Mouse (Mus musculus): ENCODE measurements around the gene G430095P16Rik.

The G430095P16Rik gene

DNA sequence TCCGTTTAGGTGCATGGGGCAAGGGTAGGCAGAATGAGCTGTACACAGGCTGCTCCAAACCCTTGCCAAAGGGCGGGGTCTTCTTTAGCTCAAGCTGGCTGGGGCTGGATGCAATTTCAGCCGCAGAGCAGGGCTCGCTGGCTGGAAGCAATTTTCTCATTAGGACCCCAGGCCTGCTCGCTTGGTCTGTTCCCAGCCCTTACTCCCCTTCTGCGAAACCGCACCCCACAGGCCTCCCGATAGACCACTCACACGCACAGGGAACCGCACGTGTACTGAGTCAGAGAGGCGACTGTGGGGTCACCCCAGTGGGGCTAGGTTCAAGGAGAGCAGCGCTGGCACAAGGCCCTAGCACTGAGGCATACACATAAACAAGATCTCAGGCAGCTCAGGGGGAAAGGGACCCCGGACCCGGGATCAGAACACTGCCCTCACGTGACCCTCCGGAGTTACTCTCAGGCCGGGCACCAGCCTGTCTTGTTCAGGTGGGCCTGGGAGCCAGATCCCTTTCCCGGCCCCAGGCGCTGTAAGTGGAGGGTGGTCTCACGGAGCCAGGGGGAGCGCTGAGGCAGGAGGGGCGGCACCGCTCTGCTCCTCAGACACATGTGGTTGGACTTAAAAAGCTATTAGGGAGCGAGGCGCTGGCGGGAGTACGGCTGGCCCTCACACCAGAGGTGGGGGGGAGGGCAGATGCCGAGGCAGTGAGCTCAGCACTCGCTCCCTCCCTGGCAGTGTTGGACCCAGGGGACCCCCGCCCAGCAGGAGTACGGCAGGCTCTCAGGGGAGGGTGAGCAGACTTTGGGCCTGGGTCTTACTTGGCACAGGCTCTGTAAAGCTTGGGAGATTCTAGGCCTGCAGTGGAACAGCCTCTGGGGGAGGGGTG, 19.6 kb downstream of the G430095P16Rik start:
- DNase-seq (ENCODE audit: low spot score in 2 of 2): peak; percentile 52 to 70

DNA sequence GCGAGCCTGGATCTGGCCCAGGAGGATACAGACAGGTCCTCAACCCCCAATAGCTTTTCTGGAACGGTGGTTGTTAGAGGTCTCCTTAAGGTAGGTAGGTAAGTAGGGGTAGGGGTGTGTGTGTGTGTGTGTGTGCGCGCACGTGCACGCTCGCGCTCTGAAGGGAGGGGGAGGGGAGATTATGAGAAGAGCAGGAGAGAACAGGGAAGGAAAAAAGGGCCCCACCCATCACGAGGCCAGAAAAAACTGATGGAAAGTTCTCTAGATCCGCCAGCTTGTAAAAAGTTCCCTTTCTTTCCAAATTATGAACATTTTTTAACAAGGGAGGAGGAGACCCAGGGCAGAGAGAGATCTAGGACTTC, 20.2 kb downstream of the G430095P16Rik start:
- peak in 1 of 2 experiments; percentile 37 for DNase-seq (ENCODE audit: low spot score in 2 of 2)

DNA sequence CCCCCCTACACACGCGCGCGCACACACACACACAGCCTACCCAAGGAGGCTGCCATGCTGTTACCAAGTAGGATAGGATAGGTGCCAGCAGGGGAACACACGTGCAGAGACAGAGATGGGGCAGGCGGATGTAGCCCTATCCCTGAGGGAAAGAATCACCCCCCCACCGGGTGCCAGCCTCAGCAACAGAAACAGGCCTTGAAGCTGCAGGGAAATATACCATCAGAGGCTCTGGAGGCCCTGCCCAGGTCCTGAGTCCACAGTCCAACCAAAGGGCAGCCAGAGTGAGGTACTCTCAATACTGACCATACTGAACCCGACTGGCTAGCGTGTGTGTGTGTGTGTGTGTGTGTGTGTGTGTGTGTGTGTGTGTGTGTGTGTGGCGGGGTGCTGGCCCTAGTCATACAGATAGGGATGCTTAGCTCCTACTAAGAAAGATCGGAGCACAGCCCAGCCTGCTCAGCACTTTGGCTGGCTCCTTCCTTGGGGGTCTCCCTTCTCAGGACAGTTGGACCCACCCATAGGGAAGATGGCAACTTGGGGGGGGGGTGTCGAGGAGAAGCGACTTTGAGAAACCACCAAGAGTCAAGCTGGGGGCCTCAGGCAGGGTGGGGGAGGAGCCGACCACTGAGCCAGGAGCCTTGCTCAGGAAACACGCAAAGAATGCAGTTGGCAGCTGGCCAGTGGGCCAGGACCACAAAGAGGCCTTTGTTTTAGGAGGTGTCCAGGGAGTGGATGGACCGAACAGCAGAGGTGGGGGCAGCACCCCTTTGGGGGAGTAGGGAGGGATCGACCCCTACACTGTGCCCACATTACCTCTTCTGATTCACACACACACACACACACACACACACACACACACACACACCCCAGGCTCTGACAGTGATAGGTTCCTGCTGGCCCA, 21.0 kb downstream of the G430095P16Rik start:
- peak in 1 of 2 experiments; percentile 53 for DNase-seq (ENCODE audit: low spot score in 2 of 2)

DNA sequence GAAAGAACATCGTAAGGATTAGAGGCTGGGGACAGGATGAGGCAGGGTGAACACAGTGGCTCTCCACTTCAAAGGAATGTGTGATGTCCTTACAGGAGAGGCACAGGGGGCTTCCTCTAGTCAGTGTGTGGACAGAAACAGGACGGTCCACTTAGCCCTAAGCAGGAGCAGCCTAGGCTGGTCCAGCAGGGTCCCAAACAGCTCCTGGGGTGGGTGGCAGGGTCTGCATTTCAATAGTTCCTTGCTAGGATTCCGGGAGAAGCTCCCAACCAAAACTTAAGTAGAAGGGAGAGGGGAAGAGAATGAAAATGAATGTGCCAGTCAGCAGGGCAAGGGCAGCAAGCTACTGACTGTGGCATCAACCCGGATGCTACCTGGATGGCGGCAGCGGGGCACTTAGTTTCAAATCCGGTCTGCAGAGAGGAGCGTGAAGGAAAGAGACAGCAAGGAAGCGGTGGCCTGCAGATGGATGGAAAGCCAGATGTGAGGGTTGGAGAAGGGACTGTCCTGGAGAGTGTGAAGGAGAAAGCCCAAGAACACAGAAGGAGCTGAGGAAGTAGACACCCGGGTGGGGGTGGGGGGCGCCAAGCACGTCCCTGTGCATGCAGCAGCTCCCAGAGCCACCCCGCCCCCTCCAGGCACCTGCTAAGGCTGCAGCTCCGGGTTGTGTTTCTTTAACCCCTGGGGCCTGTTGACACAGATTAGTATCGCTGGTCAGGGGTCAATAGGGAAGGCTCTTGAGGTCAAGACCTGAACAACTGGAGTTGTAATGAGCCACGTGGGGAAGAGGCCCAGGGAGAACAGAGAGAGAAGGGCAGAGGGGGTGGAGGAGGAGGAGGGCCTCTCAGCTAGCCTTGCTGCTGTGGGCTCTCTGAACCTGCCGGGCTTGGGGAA, 22.5 kb downstream of the G430095P16Rik start:
- no peak for DNase-seq (ENCODE audit: low spot score in 2 of 2)

DNA sequence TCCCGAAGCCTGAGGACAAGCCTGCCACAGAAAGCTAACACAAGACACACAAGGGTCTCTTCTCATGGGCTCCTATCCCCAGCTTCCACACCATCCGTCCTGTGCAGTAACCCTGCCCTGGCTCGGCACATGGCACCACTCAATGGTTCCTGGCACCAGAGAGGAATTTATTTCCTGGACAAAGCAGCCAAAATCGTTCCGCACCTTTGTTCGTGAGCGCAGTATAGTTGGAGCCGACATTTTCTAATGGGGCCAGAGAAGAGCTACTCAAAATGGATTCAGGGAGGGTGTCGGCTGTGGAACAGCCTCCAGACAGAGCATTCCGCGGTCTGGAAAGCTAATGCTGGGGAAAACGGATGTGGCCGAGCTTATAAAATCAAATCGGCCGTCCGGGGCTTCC, 26.7 kb downstream of the G430095P16Rik start:
- DNase-seq (ENCODE audit: low spot score in 2 of 2): no peak

DNA sequence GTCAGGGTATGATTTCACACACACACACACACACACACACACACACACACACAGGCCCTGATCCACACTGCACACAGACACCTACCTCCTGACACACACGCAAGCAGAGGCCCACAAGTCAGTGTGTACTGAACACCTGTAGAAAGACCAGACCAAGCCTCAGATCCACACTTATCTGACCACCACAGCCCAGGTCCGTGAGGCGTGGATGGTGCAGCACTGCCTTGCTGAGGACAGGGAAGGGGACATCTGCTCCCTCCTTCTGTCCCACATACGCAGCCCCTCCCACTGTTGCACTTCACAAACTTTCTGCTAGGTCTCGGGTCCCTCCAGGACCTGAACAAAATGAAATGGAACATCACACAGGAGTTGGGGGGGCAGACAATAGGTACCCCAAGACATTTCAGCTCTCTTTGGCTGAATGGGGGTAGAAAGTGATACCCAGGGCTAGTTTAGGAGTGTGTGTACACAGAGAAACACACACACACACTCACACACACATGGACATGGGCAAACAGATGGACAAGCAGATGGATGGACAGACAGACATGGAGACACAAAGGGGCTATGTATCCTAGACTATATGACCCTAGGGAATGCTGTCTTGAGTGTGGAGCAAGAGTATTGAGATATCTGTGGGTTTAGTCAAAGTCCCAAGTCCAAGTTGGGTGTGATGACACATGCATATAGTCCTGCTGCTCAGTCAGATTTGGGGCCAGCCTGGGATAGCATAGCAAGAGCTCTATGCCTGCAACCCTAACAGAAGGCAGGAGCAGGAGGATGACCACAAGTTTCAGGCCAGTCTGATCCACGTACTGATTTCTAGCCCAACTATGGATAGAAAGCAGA, 30.2 kb downstream of the G430095P16Rik start:
- no peak for DNase-seq (ENCODE audit: low spot score in 2 of 2)

DNA sequence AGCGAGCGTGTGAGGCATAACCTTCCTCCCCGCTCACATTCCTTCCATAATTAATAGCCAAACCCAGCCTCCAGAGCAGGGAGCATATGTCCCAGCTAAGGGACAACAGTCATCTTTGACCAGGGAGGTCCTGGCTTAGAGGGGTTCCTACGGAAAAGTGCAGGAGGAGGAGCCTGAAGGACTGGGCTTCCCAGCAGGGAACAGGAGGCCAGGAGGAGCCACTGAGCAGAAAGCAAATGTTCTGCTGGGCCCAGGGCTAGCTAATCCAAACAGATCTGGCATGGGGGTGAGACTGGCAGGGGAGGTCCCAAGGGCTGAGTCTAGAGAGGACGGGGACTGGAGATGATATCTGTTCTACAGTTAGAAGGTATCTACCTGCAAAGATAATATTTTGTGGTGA, 34.7 kb downstream of the G430095P16Rik start:
- DNase-seq (ENCODE audit: low spot score in 2 of 2): no peak

DNA sequence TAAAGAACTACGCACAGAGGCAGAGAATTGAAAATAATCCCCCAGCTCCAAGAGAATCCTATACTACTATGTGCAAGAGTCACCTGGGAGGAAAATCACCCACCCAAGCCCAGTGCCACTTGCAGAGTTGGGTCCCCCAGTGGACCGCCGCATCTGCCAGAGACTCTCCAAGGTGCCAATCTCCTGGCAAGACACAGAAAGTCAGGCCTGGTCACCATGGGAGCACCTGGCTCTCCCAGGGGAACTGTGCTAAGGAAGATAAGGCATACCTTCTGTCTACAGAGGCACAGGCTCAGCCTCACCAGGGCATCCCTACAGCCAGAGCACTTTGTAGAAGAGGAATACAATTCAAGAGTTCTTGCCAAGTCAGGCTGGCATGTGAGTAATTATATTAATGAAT, 35.5 kb downstream of the G430095P16Rik start:
- DNase-seq (ENCODE audit: low spot score in 2 of 2): no peak

DNA sequence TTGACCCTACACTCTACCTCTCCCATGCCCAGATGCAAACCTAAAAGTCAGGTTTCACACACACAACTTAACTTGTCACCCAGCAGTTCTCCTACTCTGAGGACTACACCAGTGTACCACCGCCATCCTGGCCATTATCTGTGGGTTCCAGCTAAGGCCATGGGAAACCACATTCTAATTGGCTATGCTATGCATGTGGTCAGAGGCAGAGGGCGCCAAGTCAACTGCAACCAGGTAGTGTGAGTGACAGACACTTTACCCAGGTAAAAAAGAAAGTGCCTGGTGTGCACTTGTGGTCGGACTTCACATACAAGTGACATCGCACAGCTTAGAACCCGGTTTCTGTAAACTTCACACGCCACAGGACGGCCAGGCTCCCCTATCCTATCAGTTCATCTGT, 36.3 kb downstream of the G430095P16Rik start:
- DNase-seq (ENCODE audit: low spot score in 2 of 2): peak in 1 of 2 experiments; percentile 54

DNA sequence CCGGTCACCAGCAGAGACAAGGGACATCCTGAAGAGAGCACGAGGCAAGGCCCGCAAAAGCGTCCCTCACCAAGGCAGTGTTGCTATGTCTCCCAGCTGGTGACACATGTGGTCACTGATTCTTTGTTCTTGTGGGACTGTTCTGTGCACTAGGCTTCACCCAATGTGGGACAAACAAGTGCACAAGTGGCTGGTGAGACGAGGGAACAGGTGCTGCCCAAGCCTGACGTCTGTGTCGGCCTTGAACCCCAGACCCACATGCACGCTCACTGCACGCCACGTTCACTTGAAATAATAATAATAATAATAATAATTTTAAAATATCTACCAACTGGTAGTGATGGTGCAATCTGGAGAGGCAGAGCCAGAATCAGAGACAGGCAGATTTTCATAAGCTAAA, 36.9 kb downstream of the G430095P16Rik start:
- DNase-seq (ENCODE audit: low spot score in 2 of 2): no peak

DNA sequence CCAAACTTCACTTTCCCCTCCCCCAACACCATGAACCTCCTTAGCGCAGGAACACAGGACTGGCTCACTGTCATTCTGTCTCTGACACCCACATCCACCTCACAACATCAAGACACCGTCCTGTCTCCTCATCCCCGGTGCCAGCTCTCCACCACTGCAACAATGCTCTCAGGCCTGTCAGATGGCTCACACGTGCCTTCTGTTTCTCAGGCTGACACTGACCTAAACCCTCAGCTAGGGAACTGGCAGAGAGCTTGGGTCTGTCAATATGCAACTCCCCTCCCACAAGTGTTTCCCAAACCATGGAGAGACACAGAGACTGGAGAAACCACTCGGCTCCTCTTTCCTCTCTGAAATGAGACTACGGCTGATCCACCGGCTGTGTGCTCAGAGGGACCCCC, 37.6 kb downstream of the G430095P16Rik start:
- DNase-seq (ENCODE audit: low spot score in 2 of 2): no peak

DNA sequence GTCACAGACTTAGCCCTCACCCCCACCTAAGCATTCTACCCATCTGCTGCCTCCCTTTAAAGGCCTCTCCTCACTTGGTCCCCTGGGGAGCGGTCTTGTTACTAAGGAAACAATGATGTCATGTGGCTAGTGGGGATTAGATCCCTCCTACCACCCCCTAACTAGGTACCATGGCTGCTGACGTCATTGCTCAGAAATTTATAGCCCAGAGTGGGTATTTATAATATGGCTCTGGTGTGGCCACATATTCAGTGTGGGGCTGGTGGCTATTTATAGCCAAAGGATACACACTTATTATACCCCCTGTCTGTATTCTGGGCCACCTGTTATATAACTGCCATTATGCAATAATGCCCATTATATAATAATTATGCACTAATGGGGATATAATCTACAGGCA, 38.1 kb downstream of the G430095P16Rik start:
- DNase-seq (ENCODE audit: low spot score in 2 of 2): no peak

DNA sequence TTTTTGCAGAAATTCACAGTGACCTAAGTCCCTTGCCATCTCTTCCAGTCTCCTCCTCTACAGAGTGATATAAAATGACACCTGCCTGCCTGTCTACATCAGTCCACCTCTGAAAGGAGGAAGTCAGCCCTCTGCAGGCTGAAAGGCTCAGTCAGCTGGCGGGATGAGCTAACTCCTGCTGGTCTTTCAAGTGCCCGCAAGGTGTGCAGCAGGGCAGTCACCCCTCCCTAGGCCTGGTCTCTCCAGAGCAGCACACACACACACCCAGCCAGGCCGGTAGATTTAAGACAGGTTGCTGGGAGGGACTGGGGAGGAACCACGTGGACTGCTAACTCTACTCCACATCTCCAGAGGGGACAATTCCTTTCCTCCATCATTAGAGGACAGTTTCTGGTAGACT, 41.3 kb downstream of the G430095P16Rik start:
- DNase-seq (ENCODE audit: low spot score in 2 of 2): no peak

DNA sequence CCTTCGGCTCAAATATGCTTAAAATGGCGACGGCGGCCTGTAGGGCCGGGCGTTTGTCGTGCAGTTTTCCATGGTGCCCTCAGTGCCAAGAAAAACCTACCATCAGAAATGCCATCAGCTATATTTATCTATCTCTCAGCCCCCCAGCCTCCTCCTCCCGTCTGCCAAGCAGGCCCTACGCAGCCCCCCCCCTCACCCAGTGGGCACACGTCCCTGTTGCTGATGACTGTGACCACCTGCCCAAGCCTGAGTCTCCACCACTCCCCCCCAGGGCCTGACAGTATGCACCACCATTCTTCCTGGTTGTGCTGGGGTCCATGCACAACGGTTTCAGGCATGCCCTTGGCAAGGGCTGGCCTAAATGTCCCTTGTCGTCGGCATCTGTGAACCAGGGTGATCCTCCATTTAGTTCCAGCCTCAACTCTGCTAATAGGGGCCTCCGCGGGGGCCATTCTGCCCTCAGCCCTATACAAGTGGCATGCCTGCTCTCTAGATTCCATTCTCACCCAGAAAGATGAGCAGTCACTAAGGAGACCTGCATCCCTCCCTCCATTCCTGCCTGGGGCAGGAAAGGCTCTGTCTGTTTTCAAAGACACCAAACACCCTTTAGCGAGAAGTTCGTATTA, 42.2 kb downstream of the G430095P16Rik start:
- no peak for DNase-seq (ENCODE audit: low spot score in 2 of 2)

DNA sequence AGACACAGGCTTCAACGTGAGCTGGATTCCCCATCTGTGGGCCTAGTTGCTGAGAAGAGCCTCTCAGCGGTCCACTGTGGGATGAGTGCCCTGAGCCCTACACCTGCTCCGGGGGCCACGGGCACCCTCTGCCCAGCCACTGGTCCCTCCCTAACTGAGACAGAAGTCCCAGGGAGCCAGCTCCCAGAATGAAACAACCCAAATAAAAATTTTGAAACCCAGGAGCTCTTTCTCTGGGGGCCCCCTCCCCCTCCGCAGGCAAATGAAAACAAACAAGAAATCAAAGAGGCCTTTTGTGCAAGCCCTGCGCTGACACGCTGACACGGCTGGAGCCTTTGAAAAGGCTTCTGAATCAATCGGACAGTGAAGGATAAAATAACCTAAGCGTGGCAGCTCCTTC, 42.8 kb downstream of the G430095P16Rik start:
- no peak for DNase-seq (ENCODE audit: low spot score in 2 of 2)

DNA sequence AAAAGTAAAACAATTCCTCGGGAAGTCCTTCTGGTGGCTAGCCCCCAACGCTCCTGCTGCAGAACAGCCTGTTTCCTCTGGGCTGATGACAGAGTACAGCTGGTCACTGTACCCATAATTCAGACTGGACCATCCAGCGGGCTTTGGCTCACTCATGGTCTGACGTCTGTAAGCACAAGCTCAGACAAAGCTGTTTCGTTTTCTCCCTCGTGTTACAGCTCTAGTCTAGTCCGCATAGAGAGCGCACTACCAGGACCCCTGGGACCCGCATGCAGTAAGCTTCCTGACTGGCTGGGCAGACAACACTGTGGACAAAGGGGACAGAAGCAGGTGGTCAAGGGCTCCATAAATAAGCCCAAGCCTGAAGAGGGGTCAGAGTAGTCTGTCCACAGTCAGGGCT, 43.6 kb downstream of the G430095P16Rik start:
- no peak for DNase-seq (ENCODE audit: low spot score in 2 of 2)

DNA sequence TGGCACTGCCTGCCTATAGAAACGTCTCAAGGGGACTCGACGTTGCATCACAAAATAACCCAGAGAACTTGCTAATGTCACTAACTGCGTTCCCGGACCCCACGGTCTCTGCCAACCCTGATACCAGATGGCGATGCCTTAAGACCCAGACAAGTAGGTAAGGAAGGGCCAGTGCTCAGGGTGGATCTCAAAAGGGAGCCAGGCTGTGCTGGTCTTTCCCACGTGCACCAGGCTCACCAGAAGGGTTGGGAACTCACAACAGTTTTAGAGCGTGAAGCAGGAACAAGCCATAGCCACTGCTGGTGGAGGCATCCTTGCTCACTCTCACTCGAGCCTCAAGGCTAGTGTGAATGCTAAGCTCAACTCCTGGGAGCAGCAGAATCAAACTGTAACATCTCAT, 44.4 kb downstream of the G430095P16Rik start:
- no peak for DNase-seq (ENCODE audit: low spot score in 2 of 2)

DNA sequence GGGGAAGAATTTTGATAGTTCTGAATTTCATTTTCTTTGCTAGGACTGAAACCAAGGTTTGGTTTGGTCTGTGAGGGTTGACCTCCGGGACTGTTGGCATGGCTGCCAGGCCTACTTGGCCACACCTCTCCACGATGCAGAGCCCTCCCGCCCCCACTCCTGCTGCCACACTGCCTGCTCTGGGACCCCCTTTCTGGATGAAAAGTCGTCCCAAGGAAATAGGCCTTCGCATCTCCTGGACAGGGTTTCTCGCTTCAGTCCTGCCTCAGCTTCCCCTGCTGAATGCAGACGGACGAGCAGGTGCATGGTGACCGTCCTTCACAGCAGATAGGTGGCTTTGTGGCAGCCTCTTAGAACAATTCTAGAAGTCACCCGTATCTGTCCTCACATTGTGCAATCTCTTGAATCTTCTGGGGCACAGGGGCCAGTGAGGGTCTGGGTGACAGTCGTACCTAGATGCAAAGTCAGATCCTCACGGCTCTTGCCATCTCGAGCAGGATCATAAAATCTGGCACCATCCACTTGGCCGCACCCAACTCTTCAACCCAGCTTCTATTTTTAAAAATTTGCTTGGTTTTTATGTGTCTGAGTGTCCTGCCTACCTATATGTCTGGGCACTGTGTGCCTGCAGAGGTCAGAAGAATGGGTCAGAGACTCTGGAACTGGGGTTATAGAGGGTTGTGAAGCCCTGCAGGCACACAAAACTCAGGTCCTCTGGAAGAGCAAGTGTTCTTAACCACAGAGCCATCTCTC, 45.7 kb downstream of the G430095P16Rik start:
- DNase-seq (ENCODE audit: low spot score in 2 of 2): no peak

DNA sequence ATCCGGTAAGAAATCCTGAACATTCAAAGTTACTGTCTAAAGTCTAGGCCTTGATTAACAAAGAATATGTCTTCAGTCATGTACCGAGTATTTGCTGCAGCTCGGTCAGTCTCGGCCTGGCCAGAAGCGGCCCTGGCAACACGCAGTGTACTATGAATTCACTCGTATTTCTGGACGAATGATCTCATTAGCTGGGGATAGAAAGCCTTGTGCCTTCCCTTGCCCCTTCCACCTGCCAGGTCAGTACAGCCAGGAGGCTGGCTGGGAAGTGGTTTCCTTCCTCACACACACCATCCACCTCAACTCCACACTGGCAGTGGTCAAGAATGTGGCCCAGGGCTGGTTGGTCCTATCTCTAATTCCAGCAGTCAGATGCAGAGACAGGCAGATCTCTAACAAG, 46.5 kb downstream of the G430095P16Rik start:
- DNase-seq (ENCODE audit: low spot score in 2 of 2): no peak
